Mouse (Mus musculus) neural tube, embryonic 10.5 days (tissue): ENCODE measurements around the gene Fkbp14.

Source experiments
- DNase-seq: peaks from one replicate; pipeline ENCODE4 v3.0.0-alpha.2; 2017; ENCODE audit warnings: low spot score; ENCODE audit errors: extremely low spot score

The Fkbp14 gene

GRCm38 (mm10) chr6:54597208-54597607 lies at the start of gene Fkbp14:
Gene Fkbp14 (minus strand): TSS chr6:54597308.
- DNase-seq, result no peak

DNA sequence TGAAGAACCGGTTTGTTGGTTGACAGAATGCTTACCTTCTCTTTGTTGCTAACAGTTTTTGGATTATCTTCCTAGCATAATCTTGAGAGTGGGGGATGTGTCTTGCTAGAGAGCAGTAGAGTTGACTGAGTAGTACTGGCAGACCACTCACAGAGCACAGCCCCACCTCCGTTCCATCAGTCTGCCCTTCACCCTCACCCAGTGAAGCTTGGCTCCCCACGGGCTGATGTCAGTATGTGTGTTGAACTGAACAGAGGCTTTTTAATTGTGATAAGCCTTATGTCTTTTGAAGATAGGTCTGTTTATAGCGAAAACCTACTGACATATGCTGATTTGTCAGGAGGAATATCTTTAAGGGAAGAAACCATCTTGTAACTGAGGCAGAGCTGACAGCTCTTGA lies 46.1 kb upstream of the Fkbp14 start:
- DNase-seq, result no peak

DNA sequence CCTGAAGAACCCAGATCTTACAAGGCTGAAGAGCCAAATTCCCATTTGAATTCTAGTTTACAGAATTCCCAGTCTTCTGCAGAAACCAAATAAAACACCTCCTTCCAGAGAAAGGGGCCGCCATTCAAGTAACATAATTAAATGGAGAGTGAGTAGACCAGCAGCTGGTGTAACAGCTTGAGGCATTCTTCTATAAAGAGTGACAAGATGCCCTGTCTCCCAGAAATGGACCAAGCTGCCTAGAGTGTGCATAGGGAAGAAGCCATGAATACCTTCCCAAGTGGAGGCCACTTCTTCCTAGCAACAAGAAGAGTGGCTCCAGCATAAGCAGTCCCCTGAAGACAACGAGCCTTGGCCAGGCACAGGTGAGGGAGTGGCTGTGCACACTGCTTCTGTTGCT lies 44.8 kb upstream of the Fkbp14 start:
- DNase-seq, result no peak

- no peak for DNase-seq
Observed at GRCm38 (mm10) chr6:54639877-54640276, 42.8 kb upstream of the Fkbp14 start.

GRCm38 (mm10) chr6:54631462-54631861 lies 34.4 kb upstream of the Fkbp14 start:
- no peak for DNase-seq

DNA sequence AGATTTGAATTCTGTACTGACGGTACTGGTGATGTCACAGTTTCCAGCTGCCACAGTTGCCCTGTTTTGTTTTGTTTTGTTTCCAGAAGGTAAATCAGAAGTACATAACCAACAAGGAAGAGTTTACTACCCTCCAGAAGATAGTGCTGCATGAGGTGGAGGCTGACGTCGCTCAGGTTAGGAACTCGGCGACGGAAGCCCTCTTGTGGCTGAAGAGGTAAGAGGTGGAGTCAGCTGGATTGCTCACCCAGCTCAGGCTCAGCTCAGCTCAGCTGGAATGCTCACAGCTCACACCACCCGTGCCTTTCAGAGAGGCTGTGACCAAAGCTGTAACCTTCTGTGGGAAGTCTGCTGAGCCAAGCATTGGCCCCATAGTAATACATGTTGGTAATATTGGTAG lies 32.6 kb upstream of the Fkbp14 start:
- no peak for DNase-seq

- no peak for DNase-seq
Observed at GRCm38 (mm10) chr6:54628381-54628780, 31.3 kb upstream of the Fkbp14 start.

DNA sequence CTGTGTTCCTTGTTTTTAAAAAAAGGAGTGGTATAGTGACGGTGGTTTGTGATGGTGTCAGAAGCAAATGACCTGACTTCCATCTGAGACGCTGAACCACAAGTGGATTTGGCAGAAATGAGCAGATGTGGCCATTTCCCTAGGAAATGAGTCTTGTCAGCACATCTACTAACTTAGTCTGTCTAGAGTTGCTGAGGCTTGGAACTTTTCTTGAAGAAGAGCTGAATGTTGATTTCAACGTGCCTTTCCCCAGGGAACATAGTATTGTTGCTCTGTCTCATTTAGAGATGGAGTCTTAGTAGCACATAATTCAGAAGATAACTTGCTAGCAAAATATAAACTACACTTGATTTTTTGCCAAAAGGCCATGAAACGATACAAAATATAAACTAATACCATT lies 23.2 kb upstream of the Fkbp14 start:
- DNase-seq, result no peak

GRCm38 (mm10) chr6:54619530-54619929 lies 22.4 kb upstream of the Fkbp14 start:
- DNase-seq, result no peak

- no peak for DNase-seq
Observed at GRCm38 (mm10) chr6:54617363-54617762, 20.3 kb upstream of the Fkbp14 start.

GRCm38 (mm10) chr6:54606241-54606640 lies 9.1 kb upstream of the Fkbp14 start:
- no peak for DNase-seq

GRCm38 (mm10) chr6:54604001-54604715 lies 7.0 kb upstream of the Fkbp14 start:
- no peak for DNase-seq

- no peak for DNase-seq
Observed at GRCm38 (mm10) chr6:54602891-54603290, 5.8 kb upstream of the Fkbp14 start.

DNA sequence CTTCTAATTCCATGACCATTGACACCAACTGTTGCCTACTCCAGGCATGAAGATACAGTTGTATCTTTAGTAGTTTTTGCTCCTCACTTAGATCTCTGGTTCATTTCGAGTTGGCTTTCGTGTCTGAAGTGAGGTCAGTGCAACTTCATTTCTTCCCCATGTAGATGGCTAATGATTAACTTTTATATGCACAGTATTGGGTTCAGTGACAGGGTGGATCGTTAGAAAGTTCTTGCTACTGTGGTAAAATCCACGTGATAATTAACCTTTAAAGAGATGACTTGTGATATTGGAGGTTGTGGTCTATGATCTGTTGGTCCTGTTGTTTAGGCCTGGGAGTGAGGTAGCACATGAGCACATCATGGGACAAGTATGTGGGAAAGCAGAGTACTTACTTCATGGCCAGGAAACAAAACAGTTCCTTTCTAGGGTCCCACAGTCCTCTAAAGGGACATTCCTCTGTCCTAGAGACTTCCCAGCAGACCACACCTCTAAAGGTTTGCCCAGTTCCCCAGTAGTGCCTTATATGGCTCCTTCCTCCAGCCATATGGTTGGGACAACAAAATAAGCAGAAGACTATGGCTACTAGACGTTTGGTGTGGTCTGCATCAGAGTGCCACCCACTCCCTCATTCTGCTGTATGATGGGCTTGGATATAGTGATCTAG lies 3.7 kb upstream of the Fkbp14 start:
- no peak for DNase-seq

- no peak for DNase-seq
Observed at GRCm38 (mm10) chr6:54597711-54598110, 603 bp upstream of the Fkbp14 start.

DNA sequence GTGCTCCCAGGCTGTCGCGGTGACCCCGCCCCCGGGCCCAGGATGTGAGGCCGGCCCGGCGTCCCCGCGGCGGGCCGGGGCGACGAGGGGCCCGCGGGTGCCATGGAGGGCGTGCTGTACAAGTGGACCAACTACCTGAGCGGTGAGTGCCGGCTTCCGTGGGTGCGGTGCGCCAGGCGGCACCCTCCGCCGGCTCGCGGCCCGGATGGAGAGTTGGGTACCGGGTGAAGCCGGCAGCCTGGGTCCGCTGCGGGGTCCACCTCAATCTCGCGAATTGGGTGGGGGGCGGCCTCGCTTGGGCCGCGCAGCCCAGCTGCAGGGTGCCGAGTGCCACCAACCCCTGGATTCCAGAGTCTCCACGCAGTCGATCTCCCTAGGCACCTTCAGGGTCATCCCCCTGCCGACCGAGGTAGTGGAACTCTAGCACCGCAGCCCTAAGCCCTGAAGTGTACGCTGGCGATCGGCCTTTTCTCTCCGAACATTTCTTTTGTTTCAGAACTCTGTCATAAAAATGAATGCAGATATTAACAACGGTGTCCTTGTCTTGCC lies 1.7 kb downstream of the Fkbp14 start:
- DNase-seq, result no peak

GRCm38 (mm10) chr6:54594469-54595329 lies 2.4 kb downstream of the Fkbp14 start, which contains the start of gene Plekha8:
Gene Plekha8 (plus strand): TSS chr6:54595111.
- peak; percentile 89 for DNase-seq

- DNase-seq, result no peak
Observed at GRCm38 (mm10) chr6:54593766-54594468, 3.2 kb downstream of the Fkbp14 start.

- peak; percentile 83 for DNase-seq
Observed at GRCm38 (mm10) chr6:54592938-54593535, 4.1 kb downstream of the Fkbp14 start.

DNA sequence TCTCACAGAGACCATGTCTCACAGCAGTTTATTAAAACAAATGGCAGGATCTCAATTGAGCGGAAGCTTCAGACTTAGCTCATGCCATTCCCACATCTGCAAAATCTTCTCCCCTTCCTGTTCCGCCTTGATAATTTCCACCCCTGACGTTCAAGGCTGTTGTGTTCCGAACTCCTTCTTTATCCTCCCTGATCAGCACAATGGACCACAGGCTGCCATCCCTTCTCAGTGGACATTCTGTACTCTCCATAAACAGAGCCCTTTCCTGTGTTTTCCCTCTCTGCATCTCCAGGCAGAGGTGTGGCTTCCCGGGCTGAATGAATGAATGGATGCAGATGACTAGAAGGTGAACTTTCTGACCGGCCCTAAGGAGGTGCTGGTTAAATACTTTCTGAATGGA lies 5.3 kb downstream of the Fkbp14 start:
- no peak for DNase-seq

GRCm38 (mm10) chr6:54590691-54591090 lies 6.4 kb downstream of the Fkbp14 start:
- DNase-seq, result no peak
